Mouse (Mus musculus): ENCODE measurements around the gene Kcnk18. TPM values are rescaled to one million over a fixed set of nuclear protein-coding genes. Genes with fewer than 3 reads are reported as not detected.
A peak's percentile ranks its signal among the peaks of the same experiment; 100 is the strongest.

Kcnk18 gene
- polyA plus RNA-seq, 1 experiment from 2014 or later = not detected

GRCm38 (mm10) chr19:59238630-59239029 lies 19.6 kb downstream of the Kcnk18 start:
- H3K4me1 ChIP-seq (ENCODE audit: insufficient read depth) = no peaks in the 10 kb centered on the region
- 51% methylated on average over 3 of the region's 3 CpGs for WGBS (ENCODE audit: insufficient replicate concordance)
- H3K4me2 ChIP-seq (ENCODE audit: low read depth, low read length) = no peak overlapping the region
- no peak overlapping the region for H3K4me3 ChIP-seq (ENCODE audit: low read depth, low read length)
- H3K36me3 ChIP-seq (replicated peaks; ENCODE audit: insufficient read depth, low read length) = no peaks in the 10 kb centered on the region
- ATAC-seq (peak; percentile 55), DNase-seq (no peak)
- no peak for TF ChIP-seq CTCF (IDR thresholded peaks at IDR 0.05; ENCODE audit: low read depth)
- no peak for TF ChIP-seq EP300 (IDR thresholded peaks at IDR 0.05; ENCODE audit: low read depth)
- 0 out of 2 replicates have a peak, but pooled peaks cover 7% of the 10 kb centered on the region for H3K27me3 ChIP-seq (ENCODE audit: insufficient read depth, low read length)
- no peaks in the 10 kb centered on the region for H3K9me3 ChIP-seq (ENCODE audit: low read length)
- H3K9ac ChIP-seq (replicated peaks) = no peak overlapping the region
- no peak overlapping the region for H3K27ac ChIP-seq (ENCODE audit: low read depth)

GRCm38 (mm10) chr19:59239124-59239817 lies 20.3 kb downstream of the Kcnk18 start:
- 0 out of 2 replicates have a peak, but pooled peaks cover 7% of the 10 kb centered on the region for H3K27me3 ChIP-seq (ENCODE audit: insufficient read depth, low read length)
- H3K4me1 ChIP-seq (ENCODE audit: insufficient read depth) = no peaks in the 10 kb centered on the region
- TF ChIP-seq EP300 (IDR thresholded peaks at IDR 0.05; ENCODE audit: low read depth) (no peak), CTCF (IDR thresholded peaks at IDR 0.05; ENCODE audit: low read depth) (peak; percentile 100)
- H3K36me3 ChIP-seq (replicated peaks; ENCODE audit: insufficient read depth, low read length) = no peaks in the 10 kb centered on the region
- WGBS (ENCODE audit: insufficient replicate concordance) = 16% methylated on average over 17 of the region's 17 CpGs
- no peak overlapping the region for H3K27ac ChIP-seq (ENCODE audit: low read depth)
- peak; percentile 90 for DNase-seq
- no peak overlapping the region for H3K4me2 ChIP-seq (ENCODE audit: low read depth, low read length)
- peak; percentile 82 for ATAC-seq
- no peak overlapping the region for H3K9ac ChIP-seq (replicated peaks)
- H3K9me3 ChIP-seq (ENCODE audit: low read length) = no peaks in the 10 kb centered on the region
- H3K4me3 ChIP-seq (ENCODE audit: low read depth, low read length) = no peak overlapping the region

GRCm38 (mm10) chr19:59241987-59242386 lies 23.0 kb downstream of the Kcnk18 start:
- H3K4me1 ChIP-seq (ENCODE audit: insufficient read depth) = no peaks in the 10 kb centered on the region
- DNase-seq (no peak), ATAC-seq (no peak)
- H3K27ac ChIP-seq (ENCODE audit: low read depth) = no peak overlapping the region
- H3K9me3 ChIP-seq (ENCODE audit: low read length) = no peaks in the 10 kb centered on the region
- 0 out of 2 replicates have a peak, but pooled peaks cover 7% of the 10 kb centered on the region for H3K27me3 ChIP-seq (ENCODE audit: insufficient read depth, low read length)
- no peak overlapping the region for H3K4me2 ChIP-seq (ENCODE audit: low read depth, low read length)
- 71% methylated on average over 4 of the region's 4 CpGs for WGBS (ENCODE audit: insufficient replicate concordance)
- no peak for TF ChIP-seq CTCF (IDR thresholded peaks at IDR 0.05; ENCODE audit: low read depth)
- no peak for TF ChIP-seq EP300 (IDR thresholded peaks at IDR 0.05; ENCODE audit: low read depth)
- no peak overlapping the region for H3K4me3 ChIP-seq (ENCODE audit: low read depth, low read length)
- H3K9ac ChIP-seq (replicated peaks) = no peak overlapping the region
- H3K36me3 ChIP-seq (replicated peaks; ENCODE audit: insufficient read depth, low read length) = no peaks in the 10 kb centered on the region

- no peak overlapping the region for H3K4me2 ChIP-seq (ENCODE audit: low read depth, low read length)
- 0 out of 2 replicates have a peak, but pooled peaks cover 7% of the 10 kb centered on the region for H3K27me3 ChIP-seq (ENCODE audit: insufficient read depth, low read length)
- H3K4me1 ChIP-seq (ENCODE audit: insufficient read depth) = no peaks in the 10 kb centered on the region
- H3K9ac ChIP-seq (replicated peaks) = no peak overlapping the region
- no peaks in the 10 kb centered on the region for H3K9me3 ChIP-seq (ENCODE audit: low read length)
- WGBS (ENCODE audit: insufficient replicate concordance) = 57% methylated on average over 2 of the region's 2 CpGs
- H3K36me3 ChIP-seq (replicated peaks; ENCODE audit: insufficient read depth, low read length) = no peaks in the 10 kb centered on the region
- no peak overlapping the region for H3K27ac ChIP-seq (ENCODE audit: low read depth)
- ATAC-seq = no peak
- no peak for DNase-seq
- H3K4me3 ChIP-seq (ENCODE audit: low read depth, low read length) = no peak overlapping the region
- no peak for TF ChIP-seq EP300 (IDR thresholded peaks at IDR 0.05; ENCODE audit: low read depth)
- TF ChIP-seq CTCF (IDR thresholded peaks at IDR 0.05; ENCODE audit: low read depth) = no peak
Measured at GRCm38 (mm10) chr19:59243057-59243456, 24.0 kb downstream of the Kcnk18 start.

GRCm38 (mm10) chr19:59248144-59248543 lies 29.1 kb downstream of the Kcnk18 start:
- H3K27ac ChIP-seq (ENCODE audit: low read depth) = no peak overlapping the region
- no peaks in the 10 kb centered on the region for H3K4me1 ChIP-seq (ENCODE audit: insufficient read depth)
- no peak overlapping the region for H3K4me3 ChIP-seq (ENCODE audit: low read depth, low read length)
- WGBS (ENCODE audit: insufficient replicate concordance) = 56% methylated on average over 4 of the region's 4 CpGs
- no peaks in the 10 kb centered on the region for H3K9me3 ChIP-seq (ENCODE audit: low read length)
- ATAC-seq (no peak), DNase-seq (no peak)
- H3K36me3 ChIP-seq (replicated peaks; ENCODE audit: insufficient read depth, low read length) = no peaks in the 10 kb centered on the region
- no peak overlapping the region for H3K9ac ChIP-seq (replicated peaks)
- no peak for TF ChIP-seq EP300 (IDR thresholded peaks at IDR 0.05; ENCODE audit: low read depth)
- no peak for TF ChIP-seq CTCF (IDR thresholded peaks at IDR 0.05; ENCODE audit: low read depth)
- H3K4me2 ChIP-seq (ENCODE audit: low read depth, low read length) = no peak overlapping the region
- no peaks in the 10 kb centered on the region for H3K27me3 ChIP-seq (ENCODE audit: insufficient read depth, low read length)

- TF ChIP-seq EP300 (IDR thresholded peaks at IDR 0.05; ENCODE audit: low read depth) (no peak), CTCF (IDR thresholded peaks at IDR 0.05; ENCODE audit: low read depth) (peak; percentile 44)
- Histone ChIP-seq H3K27me3 (ENCODE audit: insufficient read depth, low read length) (no peaks in the 10 kb centered on the region), H3K36me3 (replicated peaks; ENCODE audit: insufficient read depth, low read length) (no peaks in the 10 kb centered on the region), H3K4me2 (ENCODE audit: low read depth, low read length) (no peak overlapping the region), H3K9ac (replicated peaks) (no peak overlapping the region), H3K4me1 (ENCODE audit: insufficient read depth) (no peaks in the 10 kb centered on the region), H3K9me3 (ENCODE audit: low read length) (no peaks in the 10 kb centered on the region), H3K4me3 (ENCODE audit: low read depth, low read length) (no peak overlapping the region), H3K27ac (ENCODE audit: low read depth) (no peak overlapping the region)
- 32% methylated on average over 11 of the region's 11 CpGs for WGBS (ENCODE audit: insufficient replicate concordance)
- DNase-seq (no peak), ATAC-seq (no peak)
Measured at GRCm38 (mm10) chr19:59248553-59249286, 29.7 kb downstream of the Kcnk18 start.
